Mouse (Mus musculus) intestine, embryonic 16.5 days (tissue): ENCODE data around the gene Mllt1. TPM values are rescaled to one million over a fixed set of nuclear protein-coding genes. Genes with fewer than 3 reads are reported as not detected.

Source experiments
- ATAC-seq: fragments of 200-750 bp; cut with Nextera tagmentation; 2 replicates; pipeline ENCODE4 v1.8.0; 2017; ENCODE audit warnings: moderate TSS enrichment, moderate library complexity
- H3K27ac ChIP-seq: fragments of 300-500 bp; sonication (generic); 2 replicates; pipeline ENCODE4 v1.5.1; 2014; ENCODE audit warnings: mild to moderate bottlenecking, low read length
- H3K27me3 ChIP-seq: fragments of 300-500 bp; sonication (generic); replicated peaks from 2 replicates; pipeline ENCODE4 v1.6.1; 2014; ENCODE audit warnings: low read length, control low read depth, mixed read lengths; ENCODE audit not compliant: control insufficient read depth, insufficient read depth
- H3K36me3 ChIP-seq: fragments of 300-500 bp; sonication (generic); 2 replicates; pipeline ENCODE4 v1.6.1; 2014; ENCODE audit warnings: low read length, control low read depth; ENCODE audit not compliant: control insufficient read depth, insufficient read depth
- H3K4me1 ChIP-seq: fragments of 300-500 bp; sonication (generic); 2 replicates; pipeline ENCODE4 v1.6.1; 2014; ENCODE audit warnings: low read length, control low read depth, mixed read lengths; ENCODE audit not compliant: control insufficient read depth, insufficient read depth
- H3K4me2 ChIP-seq: fragments of 300-500 bp; sonication (generic); 2 replicates; pipeline ENCODE4 v1.6.1; 2014; ENCODE audit warnings: low read depth, low read length, control low read depth
- H3K4me3 ChIP-seq: fragments of 300-500 bp; sonication (generic); 2 replicates; pipeline ENCODE4 v1.5.1; 2014; ENCODE audit warnings: mild to moderate bottlenecking, low read length
- H3K9ac ChIP-seq: fragments of 300-500 bp; sonication (generic); 2 replicates; pipeline ENCODE4 v1.6.1; 2014; ENCODE audit warnings: low read depth, low read length
- H3K9me3 ChIP-seq: fragments of 300-500 bp; sonication (generic); 2 replicates; pipeline ENCODE4 v1.6.1; 2016; ENCODE audit warnings: low read length, control low read depth; ENCODE audit not compliant: control insufficient read depth
- WGBS: fragments of 180-500 bp; shearing (Covaris S2); extraction: QIAGEN DNeasy Blood & Tissue Kit; methylation state at CpG from one replicate; pipeline ENCODE4 v1.1.7; 2014; 5-methylcytosine and 5-hydroxymethylcytosine counted together
- polyA plus RNA-seq: library from polyadenylated mRNA; unstranded; fragments of >200 nt; fragmentation: Nextera tagmentation; extraction: Ambion mirVana; gene quantifications from 2 replicates; pipeline ENCODE4 v1.2.1, GENCODE M21; 2015

Mllt1 gene
- polyA plus RNA-seq, 1 experiment from 2014 or later = 22.6 TPM

DNA sequence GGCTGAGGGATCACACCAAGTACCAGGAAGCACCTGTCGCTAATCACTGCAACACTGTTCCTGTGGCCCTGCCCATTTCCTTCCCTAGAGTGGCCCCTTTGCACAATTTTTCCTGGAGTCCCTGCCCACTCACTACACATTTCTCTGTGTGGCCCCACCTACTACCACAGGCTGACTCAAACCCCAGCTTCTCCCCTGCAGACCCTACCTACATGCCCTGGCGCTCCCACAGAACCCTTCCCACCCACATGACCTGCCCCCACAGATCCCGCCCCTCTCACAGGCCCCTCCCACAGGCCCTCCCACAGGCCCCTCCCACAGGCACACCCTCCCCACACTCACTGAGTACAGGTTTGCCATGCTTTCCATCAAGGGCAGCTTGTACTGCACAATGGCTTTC is 74.0 kb downstream of the Mllt1 start:
- WGBS = 53% methylated on average over 3 of the region's 3 CpGs
- Histone ChIP-seq H3K4me1 (no peaks in the 10 kb centered on the region), H3K27ac (no peak overlapping the region; the same call in 1 of the 2 replicates), H3K4me2 (no peak overlapping the region), H3K4me3 (no peak overlapping the region), H3K9ac (no peak overlapping the region), H3K27me3 (no peaks in the 10 kb centered on the region), H3K9me3 (no peaks in the 10 kb centered on the region), H3K36me3 (no peaks in the 10 kb centered on the region)
- peak; percentile 83 for ATAC-seq

DNA sequence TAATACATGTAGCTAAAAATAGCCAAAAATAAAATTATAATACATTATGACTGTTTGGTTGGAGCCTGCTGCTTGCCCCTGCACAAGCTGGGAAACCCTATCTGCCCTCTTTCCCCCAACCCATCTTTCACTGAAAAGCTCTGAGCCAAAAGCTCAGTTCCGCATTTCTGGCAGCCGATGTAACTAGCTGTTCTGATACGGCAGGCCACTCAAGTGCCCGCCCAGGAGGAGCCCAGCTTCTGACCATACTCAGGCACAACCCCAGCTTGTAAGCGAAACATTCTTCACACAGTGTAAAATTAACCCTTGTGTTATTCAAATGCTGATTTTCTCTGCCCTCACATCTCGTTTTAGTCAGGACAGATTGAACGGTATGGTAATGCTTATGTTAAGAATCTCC is 76.3 kb downstream of the Mllt1 start:
- Histone ChIP-seq H3K4me3 (no peak overlapping the region), H3K36me3 (no peaks in the 10 kb centered on the region), H3K4me1 (no peaks in the 10 kb centered on the region), H3K9ac (no peak overlapping the region), H3K4me2 (no peak overlapping the region), H3K27me3 (no peaks in the 10 kb centered on the region), H3K27ac (peak overlapping the region; percentile 35; the same call in 1 of the 2 replicates), H3K9me3 (no peaks in the 10 kb centered on the region)
- 41% methylated on average over 7 of the region's 7 CpGs for WGBS
- ATAC-seq = no peak

DNA sequence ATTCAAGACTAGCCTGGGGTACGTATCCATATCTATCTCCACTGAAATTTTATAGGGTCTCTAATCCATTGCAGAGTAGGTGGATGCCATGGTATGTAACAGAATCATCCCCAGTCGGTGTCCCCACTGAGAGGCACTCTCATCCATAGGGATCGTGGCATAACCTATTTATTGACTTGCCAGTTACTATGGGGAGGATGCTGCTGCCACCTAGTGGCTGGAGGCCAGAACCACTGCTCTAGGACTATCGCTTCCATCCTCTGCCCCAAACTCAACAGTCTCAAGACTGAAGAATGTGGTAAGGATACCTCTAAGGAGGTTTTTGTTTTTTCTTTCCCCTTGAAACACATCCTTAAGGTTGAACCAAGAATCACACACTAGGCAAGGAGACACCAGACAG is 77.0 kb downstream of the Mllt1 start:
- WGBS = 50% methylated on average over 4 of the region's 4 CpGs
- H3K4me2 ChIP-seq = no peak overlapping the region

DNA sequence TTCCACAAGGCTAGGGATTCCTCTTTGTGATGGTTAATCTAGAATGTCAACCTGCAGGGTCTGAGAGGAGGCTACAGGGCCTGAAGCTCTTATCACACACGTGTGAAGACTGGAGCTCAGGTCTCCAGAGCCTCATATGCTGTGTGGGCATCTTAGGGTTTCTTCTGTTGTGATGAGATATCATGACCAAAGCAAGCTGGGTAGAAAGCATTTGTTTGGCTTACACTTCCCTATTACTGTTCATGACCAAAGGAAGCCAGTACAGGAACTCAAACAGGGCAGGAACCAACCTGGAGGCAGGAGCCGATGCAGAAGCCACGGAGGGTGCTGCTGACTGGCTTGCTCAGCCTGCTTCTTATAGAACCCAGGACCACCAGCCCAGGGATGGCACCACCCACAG is 79.8 kb downstream of the Mllt1 start:
- Histone ChIP-seq H3K36me3 (no peaks in the 10 kb centered on the region), H3K27ac (no peak overlapping the region), H3K9me3 (no peaks in the 10 kb centered on the region), H3K4me2 (no peak overlapping the region), H3K4me3 (no peak overlapping the region), H3K9ac (no peak overlapping the region), H3K4me1 (no peaks in the 10 kb centered on the region), H3K27me3 (no peaks in the 10 kb centered on the region)
- ATAC-seq = no peak
- WGBS = 74% methylated on average over 3 of the region's 3 CpGs

More for the DNA sequence above, 77.0 kb downstream of the Mllt1 start:
- Histone ChIP-seq H3K4me3 (no peak overlapping the region), H3K9me3 (no peaks in the 10 kb centered on the region), H3K27me3 (no peaks in the 10 kb centered on the region), H3K27ac (0 out of 2 replicates have a peak overlapping the region, but pooled peaks have one; percentile 35), H3K9ac (no peak overlapping the region), H3K4me1 (no peaks in the 10 kb centered on the region), H3K36me3 (no peaks in the 10 kb centered on the region)
- ATAC-seq = 0 out of 2 replicates have a peak, but pooled peaks have one; percentile 25

DNA sequence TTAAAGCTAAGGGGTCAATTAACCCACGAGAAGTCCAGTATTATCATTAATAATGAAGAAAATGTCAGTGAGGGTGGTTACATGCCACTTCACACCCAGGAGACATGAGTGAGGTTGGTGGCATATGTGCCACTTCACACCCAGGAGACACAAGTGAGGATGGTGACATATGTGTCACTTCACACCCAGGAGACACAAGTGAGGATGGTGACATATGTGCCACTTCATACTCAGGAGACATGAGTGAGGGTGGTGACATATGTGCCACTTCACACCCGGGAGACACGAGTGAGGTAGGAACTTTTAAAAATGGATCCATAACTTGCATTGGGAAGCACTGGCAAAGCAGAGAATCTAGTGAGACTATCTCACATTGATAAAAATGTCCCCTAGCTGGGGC is 84.0 kb downstream of the Mllt1 start:
- no peak for ATAC-seq
- H3K4me1 ChIP-seq = no peaks in the 10 kb centered on the region
- H3K36me3 ChIP-seq = no peaks in the 10 kb centered on the region
- no peaks in the 10 kb centered on the region for H3K9me3 ChIP-seq
- no peak overlapping the region for H3K9ac ChIP-seq
- H3K27me3 ChIP-seq = no peaks in the 10 kb centered on the region
- no peak overlapping the region for H3K4me2 ChIP-seq
- 78% methylated on average over 3 of the region's 3 CpGs for WGBS
- no peak overlapping the region for H3K27ac ChIP-seq
- H3K4me3 ChIP-seq = no peak overlapping the region

GRCm38 (mm10) chr17:56849710-56850109 is 85.5 kb downstream of the Mllt1 start:
- Histone ChIP-seq H3K9me3 (no peaks in the 10 kb centered on the region), H3K4me3 (no peak overlapping the region), H3K4me1 (no peaks in the 10 kb centered on the region), H3K27me3 (no peaks in the 10 kb centered on the region), H3K36me3 (no peaks in the 10 kb centered on the region), H3K27ac (no peak overlapping the region), H3K9ac (no peak overlapping the region), H3K4me2 (no peak overlapping the region)
- no peak for ATAC-seq
- WGBS = 79% methylated on average over 13 of the region's 13 CpGs

DNA sequence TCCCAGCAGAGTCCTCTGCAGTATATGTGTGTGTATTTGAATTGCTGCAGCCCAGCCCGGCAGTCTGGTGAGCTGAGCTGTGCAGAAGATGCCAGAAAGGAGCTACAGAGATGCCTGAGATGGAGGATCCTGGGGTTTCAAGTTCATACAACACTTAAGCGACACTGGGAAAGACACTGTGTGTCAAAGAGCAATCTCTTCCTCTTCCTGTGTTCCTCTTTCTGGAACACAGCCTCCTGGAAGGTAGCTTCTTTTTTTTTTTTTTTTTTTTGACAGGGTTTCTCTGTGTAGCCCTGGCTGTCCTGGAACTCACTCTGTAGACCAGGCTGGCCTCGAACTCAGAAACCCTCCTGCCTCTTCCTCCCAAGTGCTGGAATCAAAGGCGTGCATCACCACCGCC is 86.4 kb downstream of the Mllt1 start:
- H3K4me1 ChIP-seq = no peaks in the 10 kb centered on the region
- WGBS = 83% methylated on average over 5 of the region's 5 CpGs
- no peaks in the 10 kb centered on the region for H3K9me3 ChIP-seq
- no peak for ATAC-seq
- H3K27ac ChIP-seq = no peak overlapping the region
- no peaks in the 10 kb centered on the region for H3K36me3 ChIP-seq
- no peak overlapping the region for H3K9ac ChIP-seq
- H3K27me3 ChIP-seq = no peaks in the 10 kb centered on the region
- no peak overlapping the region for H3K4me3 ChIP-seq
- no peak overlapping the region for H3K4me2 ChIP-seq

DNA sequence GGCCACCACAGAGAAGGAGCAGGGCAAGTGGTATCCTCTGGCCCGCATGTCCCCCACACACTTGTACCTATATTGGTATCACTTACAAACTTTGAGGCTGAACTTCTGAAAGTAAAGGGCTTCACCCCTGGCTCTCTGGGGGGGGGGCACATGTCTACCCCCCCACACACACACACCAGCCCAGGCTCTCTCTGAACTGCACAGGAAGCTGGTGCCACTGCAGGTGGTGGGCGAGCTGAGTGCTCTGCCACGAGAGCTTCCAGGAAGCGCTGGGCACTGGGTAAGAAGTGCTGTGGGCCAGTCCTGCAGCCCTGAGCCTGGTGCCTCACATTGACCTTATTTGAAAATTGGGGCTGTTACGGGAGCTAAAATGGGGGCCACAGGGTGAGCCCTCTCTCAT is 91.5 kb downstream of the Mllt1 start:
- no peak overlapping the region for H3K4me3 ChIP-seq
- no peak overlapping the region for H3K4me2 ChIP-seq
- no peak overlapping the region for H3K27ac ChIP-seq
- H3K36me3 ChIP-seq = no peaks in the 10 kb centered on the region
- no peak overlapping the region for H3K9ac ChIP-seq
- H3K9me3 ChIP-seq = no peaks in the 10 kb centered on the region
- 75% methylated on average over 5 of the region's 5 CpGs for WGBS
- ATAC-seq = no peak
- H3K4me1 ChIP-seq = no peaks in the 10 kb centered on the region
- no peaks in the 10 kb centered on the region for H3K27me3 ChIP-seq
